Mouse (Mus musculus) stomach, adult 2 months (tissue): ENCODE measurements around the gene Gfm2. TPM values are rescaled to one million over a fixed set of nuclear protein-coding genes. Genes with fewer than 3 reads are reported as not detected.

Experiments
- polyA plus RNA-seq: library from polyadenylated mRNA; depleted of rRNA; stranded (reverse); fragments of >200 nt; gene quantifications from 2 replicates; pipeline ENCODE4 v1.2.3, GENCODE M21; 2012; rRNA removed

Gfm2 gene
- polyA plus RNA-seq: 7.9 and 8.3 TPM in 2 replicates

DNA sequence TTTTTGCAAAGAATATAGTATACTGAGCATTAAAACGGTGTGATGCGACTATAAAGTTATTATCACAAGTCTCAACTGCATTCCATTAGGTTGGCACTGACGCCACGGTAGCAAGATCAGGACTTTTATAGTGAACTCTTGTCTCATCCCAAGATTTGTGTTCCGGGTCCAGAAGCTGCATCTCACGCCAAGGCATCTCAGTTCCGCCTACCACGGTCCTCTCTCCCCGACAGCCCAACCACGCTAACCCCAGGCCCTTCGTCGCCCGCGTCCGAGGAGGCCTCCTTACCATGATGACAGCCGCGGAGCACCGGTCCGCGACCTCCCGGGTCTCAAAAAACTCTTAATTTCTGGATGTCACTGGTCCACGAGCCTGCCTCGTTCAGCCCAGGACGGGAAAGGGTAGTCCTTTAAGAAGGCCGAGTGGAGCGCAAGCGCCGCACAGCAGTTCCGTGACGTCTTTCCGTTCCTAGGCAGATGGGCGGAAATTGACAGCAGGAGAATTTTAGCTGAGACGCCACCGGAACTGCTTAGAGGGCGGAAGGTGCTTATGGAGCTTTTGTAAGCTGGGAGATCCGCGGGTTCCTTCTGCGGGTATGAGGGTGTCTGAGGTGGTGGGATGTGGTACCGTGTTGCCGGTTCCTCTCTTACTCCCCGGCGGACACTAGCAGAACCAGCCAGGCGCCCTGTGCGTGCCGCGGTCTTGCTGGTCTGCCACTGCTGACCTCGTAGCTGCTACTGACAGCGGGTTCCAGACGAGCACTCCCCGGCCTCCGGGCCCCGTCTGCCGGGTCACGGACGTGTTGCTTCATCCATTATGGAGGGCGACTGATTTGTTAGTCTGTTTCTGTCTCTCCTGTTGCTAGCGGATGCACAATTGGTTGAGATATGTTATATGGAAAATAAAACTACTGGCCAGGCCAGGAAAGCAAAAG lies at the start of gene Gfm2, which contains the start of gene Nsa2:
Gene Gfm2, plus strand, starts transcription at position 472 of the 935 bp plus-strand sequence.
Gene Nsa2, minus strand, starts transcription at position 472 of the 935 bp plus-strand sequence.

DNA sequence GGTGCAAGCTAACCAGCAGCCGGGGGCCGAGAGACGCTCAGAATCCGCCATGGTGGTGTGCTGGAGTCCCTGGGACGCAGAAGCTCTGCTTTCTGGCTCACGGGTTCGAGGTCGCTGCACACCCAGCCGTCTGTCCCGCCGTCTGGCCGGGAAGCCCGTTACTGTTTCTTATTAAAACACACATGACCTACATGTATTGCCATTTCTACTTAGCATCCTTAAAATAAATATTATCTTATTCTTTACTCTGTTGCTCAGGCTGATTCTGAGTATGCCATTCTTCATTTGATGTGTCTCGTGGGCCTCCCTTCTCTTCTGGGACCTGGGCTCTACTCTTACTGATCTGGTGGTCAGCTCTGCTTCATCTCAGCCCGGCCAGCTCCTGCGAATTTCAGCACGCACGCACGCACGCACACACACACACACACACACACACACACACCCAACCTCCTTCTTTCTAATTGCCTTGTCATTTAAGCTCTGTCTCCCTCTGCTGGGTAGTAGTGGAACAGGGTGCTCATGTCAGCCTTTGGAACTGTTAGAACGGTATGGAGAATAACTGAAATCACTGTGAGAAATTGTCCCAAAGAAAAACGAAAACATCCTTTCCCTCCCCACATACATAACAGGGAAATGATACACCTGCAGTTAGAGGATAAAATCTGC lies 38.4 kb upstream of the Gfm2 start, which contains the start of gene Gm6169:
Gene Gm6169, minus strand, starts transcription at position 51 of the 666 bp plus-strand sequence.

DNA sequence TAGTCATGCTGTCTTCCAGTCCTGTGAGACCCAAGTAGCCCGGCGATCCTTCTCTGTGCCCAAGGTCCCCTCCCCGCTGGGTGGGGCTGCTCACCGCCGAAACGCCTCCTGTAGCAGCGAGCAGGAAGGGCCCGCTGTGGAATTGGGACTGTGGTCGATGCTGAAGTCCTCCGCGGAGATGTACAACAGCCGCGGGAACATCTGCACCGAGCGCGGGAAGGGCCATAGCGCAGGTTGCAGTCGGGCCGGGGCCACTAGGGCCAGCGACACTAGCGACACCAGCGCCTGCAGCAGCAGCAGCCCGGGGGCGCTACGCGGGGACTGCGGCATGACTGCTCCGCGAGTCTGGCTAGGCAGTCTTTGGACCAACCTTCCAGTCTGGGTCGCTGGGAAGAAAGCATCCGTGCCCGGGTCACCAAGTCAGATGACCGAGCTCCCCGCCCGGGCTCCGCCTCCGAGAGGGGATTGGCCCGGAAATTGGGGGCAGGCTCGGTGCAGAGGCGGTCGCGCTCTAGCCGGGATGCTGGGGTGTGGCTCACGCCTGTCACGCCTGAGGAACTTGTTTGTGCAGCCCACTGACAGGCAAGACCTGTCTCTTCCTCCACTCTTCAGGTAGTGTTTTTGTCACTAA lies 60.3 kb downstream of the Gfm2 start, which contains the start of gene Hexb:
Gene Hexb, minus strand, starts transcription at position 426 of the 631 bp plus-strand sequence.

Other genes with a start within 250 kb of the Gfm2 start
- gene Gcnt4, start 213.2 kb upstream of the Gfm2 start, polyA plus RNA-seq: 0.11 and 0.25 TPM in 2 replicates
- gene 1700029F12Rik, start 103.6 kb upstream of the Gfm2 start, polyA plus RNA-seq: 0.06 TPM in 1 of 2 replicates, not detected in the other
- gene Fam169a, start 70.7 kb upstream of the Gfm2 start, polyA plus RNA-seq: not detected in 2 replicates
- gene Gm6169, start 38.7 kb upstream of the Gfm2 start, polyA plus RNA-seq: 0.45 and 1.7 TPM in 2 replicates
- gene Nsa2, start within 50 bp of the Gfm2 start, polyA plus RNA-seq: 4.1 and 5.0 TPM in 2 replicates
- gene Hexb, start 60.4 kb downstream of the Gfm2 start, polyA plus RNA-seq: 36.4 and 57.0 TPM in 2 replicates
- 5.5 and 6.8 TPM in 2 replicates for gene Enc1, start 103.2 kb downstream of the Gfm2 start, polyA plus RNA-seq